Mouse (Mus musculus): ENCODE results near the gene Exoc7. TPM values are rescaled to one million over a fixed set of nuclear protein-coding genes. Genes with fewer than 3 reads are reported as not detected.

The Exoc7 gene
- polyA plus RNA-seq, 1 experiment, result 24.1 TPM

- TF ChIP-seq POLR2A (IDR thresholded peaks at IDR 0.05; ENCODE audit: low read depth, low read length) (no peak), CTCF (IDR thresholded peaks at IDR 0.05; ENCODE audit: extremely low read depth, insufficient read length, insufficient replicate concordance, low read depth, low read length) (no peak)
These were observed 10.0 kb downstream of the Exoc7 start for GRCm38 (mm10) chr11:116297017-116297416.

DNA sequence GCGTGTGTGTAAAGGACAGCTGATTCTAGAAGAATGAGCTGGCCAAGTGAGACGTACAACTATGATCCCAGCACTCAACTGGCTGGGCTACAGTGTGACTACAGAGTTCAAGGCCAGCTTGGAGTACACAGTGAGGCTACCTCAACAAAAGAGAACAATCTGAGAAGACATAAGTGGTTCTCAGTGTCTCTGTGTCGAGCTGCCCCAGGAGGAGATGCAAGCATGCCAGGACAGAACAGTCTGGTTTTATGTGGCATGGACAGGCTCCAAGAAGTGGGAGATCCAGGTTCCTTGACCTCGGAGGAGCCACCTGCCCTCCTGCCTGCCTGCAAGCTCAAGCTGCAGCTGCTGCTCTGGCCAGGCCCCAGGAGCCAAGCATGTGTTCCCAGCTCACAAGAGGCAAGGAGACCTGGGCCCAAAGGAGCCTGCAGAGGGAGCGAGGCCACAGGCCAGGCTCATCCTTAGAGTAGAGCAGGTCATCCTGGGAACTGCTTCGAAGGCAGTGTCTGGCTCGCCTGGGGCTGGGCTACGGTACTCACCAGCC is 10.8 kb downstream of the Exoc7 start:
- TF ChIP-seq POLR2A (IDR thresholded peaks at IDR 0.05; ENCODE audit: low read depth, low read length), result no peak
- TF ChIP-seq CTCF (IDR thresholded peaks at IDR 0.05; ENCODE audit: extremely low read depth, insufficient read length, insufficient replicate concordance, low read depth, low read length), result no peak
- WGBS, result 83% methylated on average over 8 of the region's 8 CpGs
- Histone ChIP-seq H3K27ac (ENCODE audit: insufficient read depth, low read depth, low read length) (no peak overlapping the region), H3K4me1 (ENCODE audit: control insufficient read depth, insufficient read depth, insufficient read length, low read length) (peaks cover 9% of the 10 kb centered on the region), H3K4me3 (ENCODE audit: low read depth, low read length) (no peak overlapping the region), H3K27me3 (ENCODE audit: control insufficient read depth, insufficient read depth, low read length) (no peaks in the 10 kb centered on the region), H3K36me3 (ENCODE audit: control insufficient read depth, insufficient read depth, low read length) (peaks cover 27% of the 10 kb centered on the region)

More at GRCm38 (mm10) chr11:116297017-116297416, 10.0 kb downstream of the Exoc7 start:
- Histone ChIP-seq H3K36me3 (ENCODE audit: control insufficient read depth, insufficient read depth, low read length) (peaks cover 24% of the 10 kb centered on the region; the same call in 1 of the 2 replicates), H3K4me1 (ENCODE audit: control insufficient read depth, insufficient read depth, insufficient read length, low read length) (peaks cover 9% of the 10 kb centered on the region), H3K27me3 (ENCODE audit: control insufficient read depth, insufficient read depth, low read length) (no peaks in the 10 kb centered on the region), H3K27ac (ENCODE audit: insufficient read depth, low read depth, low read length) (no peak overlapping the region), H3K4me3 (ENCODE audit: low read depth, low read length) (no peak overlapping the region)
- WGBS, result 63% methylated on average over 3 of the region's 3 CpGs

- Histone ChIP-seq H3K4me3 (ENCODE audit: low read depth, low read length) (no peak overlapping the region), H3K36me3 (ENCODE audit: control insufficient read depth, insufficient read depth, low read length) (peaks cover 23% of the 10 kb centered on the region), H3K27ac (ENCODE audit: insufficient read depth, low read depth, low read length) (no peak overlapping the region), H3K27me3 (ENCODE audit: control insufficient read depth, insufficient read depth, low read length) (no peaks in the 10 kb centered on the region), H3K4me1 (ENCODE audit: control insufficient read depth, insufficient read depth, insufficient read length, low read length) (peaks cover 9% of the 10 kb centered on the region)
- 35% methylated on average over 5 of the region's 5 CpGs for WGBS
- TF ChIP-seq CTCF (IDR thresholded peaks at IDR 0.05; ENCODE audit: extremely low read depth, insufficient read length, insufficient replicate concordance, low read depth, low read length) (peak; percentile 73; the same call in 1 of the 2 replicates), POLR2A (IDR thresholded peaks at IDR 0.05; ENCODE audit: low read depth, low read length) (no peak)
These were observed 12.7 kb downstream of the Exoc7 start for GRCm38 (mm10) chr11:116294319-116294718.

- Histone ChIP-seq H3K4me3 (ENCODE audit: low read depth, low read length) (no peak overlapping the region), H3K27me3 (ENCODE audit: control insufficient read depth, insufficient read depth, low read length) (no peaks in the 10 kb centered on the region), H3K4me1 (ENCODE audit: control insufficient read depth, insufficient read depth, insufficient read length, low read length) (peaks cover 9% of the 10 kb centered on the region), H3K27ac (ENCODE audit: insufficient read depth, low read depth, low read length) (no peak overlapping the region; the same call in 1 of the 2 replicates), H3K36me3 (ENCODE audit: control insufficient read depth, insufficient read depth, low read length) (peaks cover 29% of the 10 kb centered on the region)
- no peak for TF ChIP-seq POLR2A (IDR thresholded peaks at IDR 0.05; ENCODE audit: low read depth, low read length)
- no peak for TF ChIP-seq CTCF (IDR thresholded peaks at IDR 0.05; ENCODE audit: extremely low read depth, insufficient read length, insufficient replicate concordance, low read depth, low read length)
- WGBS, result 68% methylated on average over 12 of the region's 12 CpGs
These were observed 13.4 kb downstream of the Exoc7 start for GRCm38 (mm10) chr11:116293538-116294137.

DNA sequence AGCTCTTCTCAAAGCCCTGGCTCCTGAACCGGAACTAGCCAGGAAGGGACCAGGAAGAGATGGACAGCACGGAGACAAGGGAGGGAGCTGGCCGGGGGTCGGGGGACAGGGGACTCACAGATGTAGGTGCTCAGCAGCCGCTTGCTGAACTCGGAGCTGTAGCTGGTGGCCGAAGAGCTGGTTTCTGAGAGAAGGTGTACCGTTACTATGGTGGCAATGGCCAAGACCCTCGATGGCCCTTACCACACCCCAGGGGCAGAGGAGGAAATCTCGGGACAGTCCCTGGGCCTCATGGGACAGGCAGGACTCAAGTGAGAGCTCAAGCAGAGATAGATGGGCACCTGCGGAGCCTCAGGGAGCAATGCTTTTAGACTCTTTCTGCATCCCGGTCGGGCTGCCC is 14.6 kb downstream of the Exoc7 start:
- TF ChIP-seq CTCF (IDR thresholded peaks at IDR 0.05; ENCODE audit: extremely low read depth, insufficient read length, insufficient replicate concordance, low read depth, low read length), result no peak
- TF ChIP-seq POLR2A (IDR thresholded peaks at IDR 0.05; ENCODE audit: low read depth, low read length), result no peak
- Histone ChIP-seq H3K4me1 (ENCODE audit: control insufficient read depth, insufficient read depth, insufficient read length, low read length) (peaks cover 9% of the 10 kb centered on the region), H3K4me3 (ENCODE audit: low read depth, low read length) (no peak overlapping the region), H3K36me3 (ENCODE audit: control insufficient read depth, insufficient read depth, low read length) (peaks cover 34% of the 10 kb centered on the region), H3K27me3 (ENCODE audit: control insufficient read depth, insufficient read depth, low read length) (no peaks in the 10 kb centered on the region), H3K27ac (ENCODE audit: insufficient read depth, low read depth, low read length) (no peak overlapping the region)
- WGBS, result 93% methylated on average over 13 of the region's 13 CpGs

DNA sequence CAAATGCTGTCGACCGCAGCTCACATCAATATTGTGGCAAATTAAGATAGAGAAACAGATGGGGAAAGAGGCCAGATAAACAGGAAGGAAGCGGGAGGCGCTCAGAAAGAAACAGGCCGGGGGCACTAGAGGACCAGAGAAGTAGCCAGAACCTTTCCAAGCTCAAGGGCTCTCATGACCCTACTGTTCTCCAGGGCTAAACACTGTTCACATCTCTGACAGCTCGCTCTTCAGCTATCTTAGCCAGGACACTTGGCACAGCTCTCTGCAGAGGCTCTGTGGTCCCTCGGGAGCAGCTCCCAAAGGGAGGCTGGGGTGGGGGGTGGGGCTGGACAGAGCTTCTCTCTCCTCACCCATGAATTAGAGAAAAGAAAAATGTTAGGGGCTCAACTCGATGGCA is 16.5 kb downstream of the Exoc7 start:
- H3K27me3 ChIP-seq (ENCODE audit: control insufficient read depth, insufficient read depth, low read length), result no peaks in the 10 kb centered on the region
- peaks cover 9% of the 10 kb centered on the region for H3K4me1 ChIP-seq (ENCODE audit: control insufficient read depth, insufficient read depth, insufficient read length, low read length)
- TF ChIP-seq CTCF (IDR thresholded peaks at IDR 0.05; ENCODE audit: extremely low read depth, insufficient read length, insufficient replicate concordance, low read depth, low read length) (no peak), POLR2A (IDR thresholded peaks at IDR 0.05; ENCODE audit: low read depth, low read length) (no peak)
- H3K27ac ChIP-seq (ENCODE audit: insufficient read depth, low read depth, low read length), result no peak overlapping the region
- 80% methylated on average over 8 of the region's 8 CpGs for WGBS
- peaks cover 30% of the 10 kb centered on the region for H3K36me3 ChIP-seq (ENCODE audit: control insufficient read depth, insufficient read depth, low read length)
- H3K4me3 ChIP-seq (ENCODE audit: low read depth, low read length), result no peak overlapping the region

GRCm38 (mm10) chr11:116287351-116287750 is 19.7 kb downstream of the Exoc7 start:
- Histone ChIP-seq H3K36me3 (ENCODE audit: control insufficient read depth, insufficient read depth, low read length) (peaks cover 25% of the 10 kb centered on the region), H3K4me3 (ENCODE audit: low read depth, low read length) (no peak overlapping the region), H3K27me3 (ENCODE audit: control insufficient read depth, insufficient read depth, low read length) (peaks cover 22% of the 10 kb centered on the region), H3K4me1 (ENCODE audit: control insufficient read depth, insufficient read depth, insufficient read length, low read length) (peaks cover 4% of the 10 kb centered on the region; the same call in 1 of the 2 replicates), H3K27ac (ENCODE audit: insufficient read depth, low read depth, low read length) (no peak overlapping the region)
- TF ChIP-seq POLR2A (IDR thresholded peaks at IDR 0.05; ENCODE audit: low read depth, low read length) (no peak), CTCF (IDR thresholded peaks at IDR 0.05; ENCODE audit: extremely low read depth, insufficient read length, insufficient replicate concordance, low read depth, low read length) (no peak)
- 81% methylated on average over 5 of the region's 5 CpGs for WGBS
